Mouse (Mus musculus): Measurements from ENCODE around the gene Camk2n2. TPM values are rescaled to one million over a fixed set of nuclear protein-coding genes. Genes with fewer than 3 reads are reported as not detected.
"Not testable (repeated sequence)": the region's sequence is repeated elsewhere in the genome, so short reads cannot be mapped to it uniquely, and the experiment has no call there.

Camk2n2 gene
- polyA plus RNA-seq (2012; ENCODE audit: insufficient read depth, insufficient read length, missing spikeins) = 0.88 and 4.0 TPM in 2 replicates

DNA sequence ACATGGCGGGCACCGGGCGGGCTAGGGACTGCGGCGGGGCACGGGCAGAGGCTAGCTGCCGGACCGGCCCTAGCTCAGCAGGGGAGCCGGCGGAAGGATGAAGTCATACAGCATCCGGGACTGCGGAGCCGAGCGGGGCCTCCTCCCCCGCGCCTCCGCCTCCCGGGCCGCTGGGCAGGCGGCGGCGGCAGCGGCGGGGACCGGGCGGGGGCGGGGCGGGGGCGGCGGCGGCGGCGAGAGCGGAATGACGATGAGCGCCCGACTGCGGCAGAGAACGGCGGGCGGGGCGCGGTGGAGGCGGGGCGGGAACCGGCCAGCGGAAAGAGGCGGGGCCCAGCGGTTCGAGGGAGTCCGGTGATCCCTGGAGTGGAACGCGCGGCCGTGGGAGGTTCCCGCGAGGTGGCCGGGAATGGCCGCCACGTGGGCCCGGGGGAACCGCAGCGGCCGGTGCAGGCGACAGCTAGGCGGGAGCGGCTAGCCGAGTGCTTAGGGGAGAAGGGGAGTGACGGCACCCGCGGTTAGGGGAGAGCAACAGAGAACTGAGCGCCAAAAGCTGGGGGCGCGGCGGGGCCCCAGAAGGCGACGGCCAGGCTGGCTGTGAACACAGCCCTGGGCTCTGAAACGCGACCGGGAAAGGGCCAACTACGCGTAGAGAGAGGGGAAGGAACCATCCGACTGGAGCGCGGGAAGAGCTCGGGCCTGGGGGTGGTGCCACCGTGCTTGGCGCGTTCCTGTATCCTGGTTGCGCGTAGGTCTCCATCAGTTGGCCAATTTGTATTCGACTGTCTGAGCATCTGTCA is at the start of gene Camk2n2:
Camk2n2 (minus strand) TSS at position 97 of the 800 bp plus-strand sequence.
- Histone ChIP-seq H3K27ac (replicated peaks; ENCODE audit: low read depth, low read length) (no peak within 1 kb of the TSS), H3K4me1 (ENCODE audit: control insufficient read depth, insufficient read depth, insufficient read length, low read length) (0 out of 2 replicates have a peak, but pooled peaks cover 8% of the 10 kb centered on the region)

DNA sequence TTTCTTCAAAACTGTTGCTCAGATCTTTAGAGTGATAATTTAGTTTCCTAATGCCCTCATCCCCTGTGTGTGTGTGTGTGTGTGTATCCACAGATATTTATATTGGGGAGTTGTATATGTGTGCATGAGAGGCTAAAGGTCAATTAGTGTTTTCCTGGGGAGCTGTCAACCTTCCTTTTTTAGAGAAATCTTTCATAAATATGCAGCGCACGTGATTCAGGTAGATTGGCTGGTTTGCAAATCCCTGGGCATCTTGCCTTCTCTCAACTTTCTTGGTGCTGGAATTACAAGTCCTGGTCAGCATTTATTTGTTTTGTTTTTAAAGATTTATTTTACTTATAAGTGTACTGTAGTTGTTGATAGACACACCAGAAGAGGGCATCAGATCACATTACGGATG is 49.2 kb upstream of the Camk2n2 start:
- Histone ChIP-seq H3K4me1 (ENCODE audit: control insufficient read depth, insufficient read depth, insufficient read length, low read length) (peaks cover 9% of the 10 kb centered on the region), H3K4me3 (ENCODE audit: insufficient read depth, low read depth, low read length) (no peak overlapping the region), H3K27ac (replicated peaks; ENCODE audit: low read depth, low read length) (no peak overlapping the region)

More for the DNA sequence above, at the start of gene Camk2n2:
- H3K4me3 ChIP-seq (ENCODE audit: insufficient read depth, low read depth, low read length) = peak within 1 kb of the TSS; percentile 78

DNA sequence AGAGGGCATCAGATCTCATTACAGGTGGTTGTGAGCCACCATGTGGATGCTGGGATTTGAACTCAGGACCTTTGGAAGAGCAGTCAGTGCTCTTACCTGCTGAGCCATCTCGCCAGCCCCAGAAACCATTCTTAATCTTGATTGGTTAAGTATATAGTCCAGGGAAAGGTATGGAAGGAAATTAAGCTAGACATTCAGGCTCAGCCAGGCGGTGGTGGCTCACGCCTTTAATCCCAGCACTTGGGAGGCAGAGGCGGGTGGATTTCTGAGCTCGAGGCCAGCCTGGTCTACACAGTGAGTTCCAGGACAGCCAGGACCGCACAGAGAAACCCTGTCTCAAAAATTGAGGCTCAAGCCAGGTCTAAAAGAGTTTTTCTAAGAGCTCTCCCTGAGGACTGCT is 46.9 kb upstream of the Camk2n2 start, which contains the start of gene Eif4g1:
Eif4g1 (plus strand) TSS at position 301 of the 400 bp plus-strand sequence.
- not testable (repeated sequence) for H3K27ac ChIP-seq (replicated peaks; ENCODE audit: low read depth, low read length); H3K4me1 ChIP-seq (ENCODE audit: control insufficient read depth, insufficient read depth, insufficient read length, low read length); H3K4me3 ChIP-seq (ENCODE audit: insufficient read depth, low read depth, low read length)

DNA sequence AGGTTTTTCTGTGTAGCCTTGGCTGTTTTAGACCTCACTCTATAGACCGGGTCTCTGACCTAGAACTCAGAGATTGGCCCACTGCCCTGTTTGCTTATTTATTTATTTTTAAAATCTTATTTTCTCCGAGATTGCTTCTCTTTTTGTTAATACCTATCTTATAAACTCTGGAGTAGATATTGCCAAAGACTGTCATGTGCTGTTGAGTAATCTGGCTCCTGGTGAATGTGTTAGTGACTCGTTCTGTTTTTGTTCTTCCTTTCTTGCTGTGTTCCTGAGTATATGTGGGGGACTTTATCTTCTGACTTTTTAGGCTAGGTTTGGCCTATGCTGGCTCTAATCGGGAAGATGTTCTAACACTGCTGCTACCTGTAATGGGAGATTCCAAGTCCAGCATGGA is 36.6 kb upstream of the Camk2n2 start:
- H3K27ac ChIP-seq (replicated peaks; ENCODE audit: low read depth, low read length) = no peak overlapping the region
- H3K4me1 ChIP-seq (ENCODE audit: control insufficient read depth, insufficient read depth, insufficient read length, low read length) = no peaks in the 10 kb centered on the region
- no peak overlapping the region for H3K4me3 ChIP-seq (ENCODE audit: insufficient read depth, low read depth, low read length)

DNA sequence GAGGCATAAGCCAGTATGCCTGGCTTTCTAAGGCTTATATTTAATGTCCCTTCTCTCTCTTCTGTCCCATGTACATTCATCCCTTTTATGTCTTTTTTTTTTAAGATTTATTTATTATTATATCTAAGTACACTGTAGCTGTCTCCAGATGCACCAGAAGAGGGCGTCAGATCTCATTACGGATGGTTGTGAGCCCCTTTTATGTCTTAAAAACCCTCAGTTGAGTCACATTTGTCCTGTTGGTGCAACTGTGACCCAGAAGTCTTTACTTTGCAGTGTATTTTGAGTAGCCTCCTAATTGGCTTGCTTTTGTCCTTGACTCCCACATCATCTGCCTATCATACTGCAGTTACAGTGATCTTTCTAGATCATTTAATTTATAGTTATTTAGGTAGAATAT is 32.2 kb upstream of the Camk2n2 start:
- Histone ChIP-seq H3K4me1 (ENCODE audit: control insufficient read depth, insufficient read depth, insufficient read length, low read length) (no peaks in the 10 kb centered on the region), H3K27ac (replicated peaks; ENCODE audit: low read depth, low read length) (no peak overlapping the region), H3K4me3 (ENCODE audit: insufficient read depth, low read depth, low read length) (no peak overlapping the region)

DNA sequence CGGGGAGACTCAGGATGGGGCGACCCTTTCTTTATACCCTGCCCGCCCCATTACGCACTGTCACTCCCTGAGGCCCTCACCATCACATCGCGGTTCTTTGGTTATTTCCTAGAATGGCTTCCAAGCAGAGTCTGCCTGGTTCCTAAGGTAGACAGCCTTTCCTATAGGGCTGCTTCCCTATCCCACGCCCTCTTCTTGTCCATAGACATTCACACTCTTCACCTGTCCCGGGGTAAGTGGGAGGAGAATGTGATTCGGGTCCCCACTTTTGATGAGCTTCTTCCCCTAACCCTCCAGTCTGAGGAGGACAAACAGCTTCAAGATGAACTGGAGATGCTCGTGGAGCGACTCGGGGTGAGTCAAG is 30.8 kb upstream of the Camk2n2 start:
- no peaks in the 10 kb centered on the region for H3K4me1 ChIP-seq (ENCODE audit: control insufficient read depth, insufficient read depth, insufficient read length, low read length)
- H3K4me3 ChIP-seq (ENCODE audit: insufficient read depth, low read depth, low read length) = peak overlapping the region; percentile 73
- peak overlapping the region; percentile 71 for H3K27ac ChIP-seq (replicated peaks; ENCODE audit: low read depth, low read length)

DNA sequence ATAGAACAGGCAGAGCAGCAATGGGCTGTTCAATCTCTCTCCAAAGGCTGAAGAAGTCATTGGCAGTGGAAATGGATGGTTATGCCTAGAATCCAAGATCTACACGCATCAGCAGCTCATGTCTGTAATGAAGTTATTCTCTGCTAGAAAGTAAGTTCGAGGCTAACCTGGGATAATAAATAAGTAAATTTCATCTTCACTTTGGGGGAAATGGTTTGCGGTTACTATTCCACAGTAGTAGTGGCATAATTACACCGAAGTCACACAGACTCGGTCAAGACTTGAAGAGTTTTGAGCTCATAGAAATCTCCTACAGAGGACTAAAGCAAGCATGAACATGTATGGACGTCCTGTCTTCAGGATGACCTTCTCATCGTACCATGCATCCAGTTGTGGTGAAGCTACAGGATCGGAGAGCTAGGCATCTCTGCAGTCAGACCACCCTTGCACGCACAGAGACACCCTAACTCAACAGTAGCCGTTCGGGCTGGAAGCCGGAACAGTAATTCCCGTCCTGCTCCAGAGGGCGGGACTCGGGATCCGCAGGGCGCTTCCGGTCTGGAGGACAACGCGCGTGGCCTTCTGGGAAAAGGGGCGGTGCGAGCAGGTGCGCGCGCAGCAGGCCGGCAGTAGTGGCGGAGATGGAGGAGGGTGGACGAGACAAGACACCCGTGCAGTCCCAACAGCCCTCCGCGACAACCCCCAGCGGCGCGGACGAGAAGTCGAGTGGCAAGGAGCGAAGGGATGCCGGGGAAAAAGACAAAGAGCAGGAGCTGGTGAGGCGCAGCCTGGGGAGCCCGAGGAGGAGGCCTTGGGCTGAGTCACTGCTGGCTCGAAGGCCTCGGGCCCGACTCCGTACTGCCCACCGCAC is 30.2 kb upstream of the Camk2n2 start, which contains the start of gene Psmd2:
Psmd2 (plus strand) TSS at position 577 of the 871 bp plus-strand sequence.
- Histone ChIP-seq H3K27ac (replicated peaks; ENCODE audit: low read depth, low read length) (peak within 1 kb of the TSS; percentile 76), H3K4me3 (ENCODE audit: insufficient read depth, low read depth, low read length) (peak within 1 kb of the TSS; percentile 73), H3K4me1 (ENCODE audit: control insufficient read depth, insufficient read depth, insufficient read length, low read length) (no peaks in the 10 kb centered on the region)

DNA sequence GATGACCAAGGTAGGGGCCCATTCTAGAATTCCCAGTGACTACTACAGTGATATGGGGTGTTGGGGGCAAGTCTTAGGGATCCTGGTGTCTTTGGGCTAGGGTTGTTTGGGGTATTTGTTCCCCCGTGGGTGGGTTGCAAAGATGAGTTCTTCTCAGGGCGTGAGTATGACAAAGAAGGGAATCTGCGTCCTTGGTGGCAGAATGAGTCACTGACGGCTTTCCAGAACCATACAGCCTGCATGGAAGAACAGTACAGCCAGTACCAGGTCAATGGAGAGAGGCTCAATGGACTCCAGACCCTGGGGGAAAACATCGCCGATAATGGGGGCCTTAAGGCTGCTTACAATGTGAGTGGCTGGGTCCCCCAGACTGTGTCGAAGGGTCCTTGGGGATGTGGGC is 22.8 kb upstream of the Camk2n2 start:
- H3K27ac ChIP-seq (replicated peaks; ENCODE audit: low read depth, low read length) = no peak overlapping the region

DNA sequence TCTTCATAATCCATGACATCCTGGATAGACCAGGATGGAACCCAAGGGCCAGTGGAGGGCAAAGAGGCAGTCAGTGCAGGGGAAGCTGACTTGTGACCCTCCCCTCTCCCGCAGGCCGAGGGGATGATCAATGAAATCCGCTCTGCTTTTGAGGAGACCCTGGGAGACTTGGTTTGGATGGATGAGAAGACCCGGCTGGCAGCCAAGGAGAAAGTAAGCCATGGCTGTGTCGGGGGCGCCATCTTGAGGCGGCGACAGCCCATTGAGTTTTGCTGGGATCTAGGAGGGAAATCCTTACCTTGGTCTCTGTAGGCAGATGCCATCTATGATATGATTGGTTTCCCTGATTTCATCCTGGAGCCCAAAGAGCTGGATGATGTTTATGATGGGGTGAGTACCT is 21.1 kb upstream of the Camk2n2 start:
- H3K27ac ChIP-seq (replicated peaks; ENCODE audit: low read depth, low read length) = no peak overlapping the region
- no peak overlapping the region for H3K4me3 ChIP-seq (ENCODE audit: insufficient read depth, low read depth, low read length)

More for the DNA sequence above, 22.8 kb upstream of the Camk2n2 start:
- H3K4me1 ChIP-seq (ENCODE audit: control insufficient read depth, insufficient read depth, insufficient read length, low read length) = no peaks in the 10 kb centered on the region
- H3K4me3 ChIP-seq (ENCODE audit: insufficient read depth, low read depth, low read length) = no peak overlapping the region

DNA sequence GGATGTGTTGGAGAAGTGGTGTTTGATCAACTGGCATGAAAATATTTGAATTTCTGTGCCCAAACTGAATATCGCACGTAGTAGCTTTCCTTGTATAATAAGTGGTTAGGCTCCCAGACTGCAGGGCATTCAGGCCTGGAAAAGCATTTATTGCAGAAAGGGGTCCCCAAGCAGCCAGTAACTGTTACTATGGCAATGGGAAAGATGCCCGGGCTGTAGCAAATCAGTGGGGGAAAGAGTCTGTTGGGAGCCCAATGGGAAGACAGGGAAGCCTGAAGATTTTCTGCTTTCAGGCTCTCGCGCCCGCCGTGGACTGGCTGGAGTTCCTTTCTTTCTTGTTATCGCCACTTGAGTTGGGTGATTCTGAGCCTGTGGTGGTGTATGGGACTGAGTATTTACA is 17.3 kb upstream of the Camk2n2 start:
- Histone ChIP-seq H3K27ac (replicated peaks; ENCODE audit: low read depth, low read length) (no peak overlapping the region), H3K4me3 (ENCODE audit: insufficient read depth, low read depth, low read length) (no peak overlapping the region), H3K4me1 (ENCODE audit: control insufficient read depth, insufficient read depth, insufficient read length, low read length) (no peaks in the 10 kb centered on the region)

More for the DNA sequence above, 21.1 kb upstream of the Camk2n2 start:
- no peaks in the 10 kb centered on the region for H3K4me1 ChIP-seq (ENCODE audit: control insufficient read depth, insufficient read depth, insufficient read length, low read length)

DNA sequence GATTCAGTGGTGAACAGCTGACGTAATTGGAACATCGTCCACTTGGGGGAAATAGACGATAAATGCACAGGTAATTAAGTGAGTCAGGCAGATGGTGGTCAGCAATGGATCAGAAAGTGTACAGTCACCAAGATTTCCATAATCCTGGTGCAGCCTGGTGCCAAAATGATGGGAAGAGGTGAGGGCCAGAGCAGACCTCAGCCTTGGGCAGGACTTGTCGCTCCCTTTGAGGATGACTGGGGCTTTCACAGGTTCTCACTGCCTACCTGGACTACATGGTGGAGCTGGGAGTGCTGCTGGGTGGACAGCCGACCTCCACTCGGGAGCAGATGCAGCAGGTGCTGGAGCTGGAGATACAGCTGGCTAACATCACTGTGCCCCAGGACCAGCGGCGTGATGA is 16.3 kb upstream of the Camk2n2 start:
- Histone ChIP-seq H3K4me1 (ENCODE audit: control insufficient read depth, insufficient read depth, insufficient read length, low read length) (no peaks in the 10 kb centered on the region), H3K4me3 (ENCODE audit: insufficient read depth, low read depth, low read length) (no peak overlapping the region), H3K27ac (replicated peaks; ENCODE audit: low read depth, low read length) (no peak overlapping the region)

DNA sequence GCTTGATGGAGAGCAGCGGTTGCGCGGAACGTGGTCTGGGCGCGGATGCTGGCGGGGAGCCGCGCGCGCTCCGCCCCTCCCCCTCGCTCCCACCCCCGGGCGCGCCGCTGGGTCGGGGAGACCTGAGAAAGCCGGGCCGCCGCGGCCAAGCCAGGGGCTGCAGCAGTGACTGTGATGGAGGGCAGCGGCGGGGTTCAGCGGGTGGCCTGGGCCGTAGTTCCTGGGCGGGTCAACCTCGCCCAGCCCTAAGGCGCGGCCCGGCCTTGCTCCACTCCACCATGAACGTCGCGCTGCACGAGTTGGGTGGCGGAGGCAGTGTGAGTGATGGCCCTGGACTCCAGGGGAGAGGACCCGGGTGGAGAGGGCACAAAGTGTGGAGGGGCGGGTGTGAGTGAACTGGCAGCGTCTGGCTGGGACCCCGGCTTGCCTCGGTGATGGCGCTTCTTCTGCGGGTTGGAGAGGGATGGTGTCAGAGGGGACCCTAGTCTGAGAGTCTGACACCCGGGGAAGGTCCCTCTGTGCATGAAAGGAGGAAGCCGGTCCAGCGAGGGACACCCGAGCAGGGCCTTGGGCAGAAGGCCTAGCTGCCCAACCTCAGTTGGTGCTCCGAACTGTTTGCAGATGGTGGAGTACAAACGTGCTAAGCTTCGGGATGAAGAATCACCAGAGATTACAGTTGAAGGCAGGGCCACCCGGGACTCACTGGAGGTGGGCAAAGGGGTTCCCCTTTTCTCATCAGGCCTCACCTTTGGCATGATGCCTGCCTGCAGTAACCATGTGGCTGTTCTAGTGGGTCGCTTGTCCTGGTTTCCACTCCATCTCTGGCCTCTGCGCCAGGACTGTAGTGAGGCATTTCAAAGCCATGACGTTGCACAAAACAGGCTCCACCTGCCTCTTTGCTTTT is 8.9 kb upstream of the Camk2n2 start, which contains the start of gene Ece2:
Ece2 (plus strand) TSS at position 98 of the 904 bp plus-strand sequence.
- Histone ChIP-seq H3K27ac (replicated peaks; ENCODE audit: low read depth, low read length) (no peak within 1 kb of the TSS), H3K4me3 (ENCODE audit: insufficient read depth, low read depth, low read length) (peak within 1 kb of the TSS; percentile 39), H3K4me1 (ENCODE audit: control insufficient read depth, insufficient read depth, insufficient read length, low read length) (no peaks in the 10 kb centered on the region; the same call in 1 of the 2 replicates)

DNA sequence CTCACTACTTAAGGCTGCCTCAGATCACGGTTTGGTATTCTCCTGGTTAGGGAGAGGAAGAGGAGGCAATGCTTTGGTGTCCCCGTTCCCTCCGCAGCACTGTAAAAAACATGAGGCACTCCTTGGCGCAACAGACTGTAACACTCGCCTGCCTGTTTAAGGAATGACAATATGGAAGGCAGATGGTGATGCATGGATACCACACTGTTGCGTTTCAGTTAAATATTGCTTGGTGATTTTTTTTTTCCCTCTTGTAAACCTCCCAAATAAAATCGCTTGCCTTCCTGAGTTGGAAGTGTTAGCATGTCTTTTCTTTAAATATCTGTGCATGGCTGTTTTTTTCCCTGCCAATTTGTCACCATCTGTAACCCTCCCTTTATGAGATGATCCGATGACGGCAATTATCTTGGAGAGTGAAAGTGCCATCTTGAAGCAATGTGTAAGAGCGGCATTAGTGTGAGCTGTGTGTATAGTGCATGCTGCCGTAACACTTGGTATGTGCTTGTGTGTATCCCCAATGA is 7.8 kb upstream of the Camk2n2 start:
- Histone ChIP-seq H3K4me1 (ENCODE audit: control insufficient read depth, insufficient read depth, insufficient read length, low read length) (no peaks in the 10 kb centered on the region; the same call in 1 of the 2 replicates), H3K4me3 (ENCODE audit: insufficient read depth, low read depth, low read length) (no peak overlapping the region), H3K27ac (replicated peaks; ENCODE audit: low read depth, low read length) (no peak overlapping the region)

DNA sequence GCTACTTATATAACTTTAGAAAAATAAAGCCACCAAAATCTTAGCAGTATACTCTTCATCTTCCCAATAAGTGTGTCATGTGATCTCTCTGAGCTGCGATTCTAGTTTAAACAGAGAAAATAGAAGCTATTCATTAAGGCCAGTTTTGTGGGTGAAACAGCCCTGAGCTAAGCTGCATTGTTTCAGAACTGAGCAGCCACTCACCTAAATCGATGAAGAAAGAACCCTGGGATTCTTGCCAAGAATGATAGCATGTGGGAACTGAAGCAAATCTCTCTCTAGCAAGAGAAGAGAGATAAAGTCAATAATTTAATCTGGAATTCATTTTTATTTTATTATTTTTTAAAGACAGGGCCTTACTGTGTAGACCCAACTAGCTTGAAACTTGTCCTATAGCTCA is 2.1 kb upstream of the Camk2n2 start:
- no peak overlapping the region for H3K4me3 ChIP-seq (ENCODE audit: insufficient read depth, low read depth, low read length)
- 0 out of 2 replicates have a peak, but pooled peaks cover 8% of the 10 kb centered on the region for H3K4me1 ChIP-seq (ENCODE audit: control insufficient read depth, insufficient read depth, insufficient read length, low read length)
- no peak overlapping the region for H3K27ac ChIP-seq (replicated peaks; ENCODE audit: low read depth, low read length)

Data from brown adipose tissue, adult 24 weeks (tissue).